Mouse (Mus musculus): ENCODE data around the gene Mocs1.

DNA sequence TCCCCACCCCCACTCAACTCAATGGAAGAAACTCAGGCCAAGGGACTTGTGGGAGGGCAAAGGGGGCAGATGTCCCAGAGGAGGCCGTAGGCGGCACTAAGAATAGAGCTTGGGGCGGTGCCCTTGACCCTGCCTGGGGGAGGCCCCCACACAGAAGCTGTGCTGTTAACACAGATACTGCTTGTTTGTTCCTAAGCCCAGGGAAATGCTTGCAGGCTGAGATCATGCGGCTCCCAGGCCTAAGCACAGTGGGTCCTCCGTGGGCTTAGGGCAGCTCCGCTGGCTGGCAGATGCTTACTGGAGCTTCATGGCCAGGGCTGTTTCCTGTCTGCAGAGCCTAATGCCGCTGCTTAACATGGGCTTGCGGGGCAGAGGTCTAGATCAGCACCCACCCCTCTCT lies 44.5 kb downstream of the Mocs1 start:
- TF ChIP-seq POLR2A (IDR thresholded peaks at IDR 0.05; ENCODE audit: borderline replicate concordance, extremely low read depth, insufficient read depth, insufficient read length, poor library complexity, severe bottlenecking) (no peak), CTCF (IDR thresholded peaks at IDR 0.05; ENCODE audit: borderline replicate concordance, extremely low read depth, insufficient read depth, insufficient read length) (no peak)
